Mouse (Mus musculus) heart, embryonic 11.5 days (tissue): Measurements from ENCODE around the gene Tmem177. TPM values are rescaled to one million over a fixed set of nuclear protein-coding genes. Genes with fewer than 3 reads are reported as not detected.
A peak's percentile ranks its signal among the peaks of the same experiment; 100 is the strongest.

Experiments
- ATAC-seq: fragments of 200-750 bp; cut with Nextera tagmentation; replicated peaks from 2 replicates; pipeline ENCODE4 v1.8.0; 2017; ENCODE audit warnings: moderate library complexity; ENCODE audit not compliant: insufficient number of reproducible peaks, low FRiP score, low TSS enrichment
- H3K27ac ChIP-seq: fragments of 300-500 bp; sonication (generic); 2 replicates; pipeline ENCODE4 v1.5.1; 2014; ENCODE audit warnings: mild to moderate bottlenecking, low read depth, low read length
- H3K27me3 ChIP-seq: fragments of 300-500 bp; sonication (generic); 2 replicates; pipeline ENCODE4 v1.6.1; 2014; ENCODE audit warnings: mild to moderate bottlenecking, low read length, mixed read lengths; ENCODE audit not compliant: control insufficient read depth, insufficient read depth
- H3K36me3 ChIP-seq: fragments of 300-500 bp; sonication (generic); 2 replicates; pipeline ENCODE4 v1.6.1; 2014; ENCODE audit warnings: mild to moderate bottlenecking, low read length, moderate library complexity, mixed read lengths; ENCODE audit not compliant: control insufficient read depth, insufficient read depth
- H3K4me1 ChIP-seq: fragments of 300-500 bp; sonication (generic); 2 replicates; pipeline ENCODE4 v1.6.1; 2014; ENCODE audit warnings: low read length; ENCODE audit not compliant: control insufficient read depth, insufficient read depth
- H3K4me2 ChIP-seq: fragments of 300-500 bp; sonication (generic); 2 replicates; pipeline ENCODE4 v1.6.1; 2014; ENCODE audit warnings: mild to moderate bottlenecking, moderate library complexity
- H3K4me3 ChIP-seq: fragments of 300-500 bp; sonication (generic); 2 replicates; pipeline ENCODE4 v1.5.1; 2014; ENCODE audit warnings: low read depth, low read length
- H3K9ac ChIP-seq: fragments of 300-500 bp; sonication (generic); 2 replicates; pipeline ENCODE4 v1.6.1; 2014; ENCODE audit warnings: mild to moderate bottlenecking, low read depth, low read length, moderate library complexity
- H3K9me3 ChIP-seq: fragments of 300-500 bp; sonication (generic); replicated peaks from 2 replicates; pipeline ENCODE4 v1.6.1; 2016; ENCODE audit warnings: low read length; ENCODE audit not compliant: control insufficient read depth
- WGBS: fragments of 180-500 bp; shearing (Covaris S2); extraction: QIAGEN DNeasy Blood & Tissue Kit; methylation state at CpG from one replicate; pipeline ENCODE4 v1.1.7; 2014; ENCODE audit not compliant: insufficient replicate concordance; 5-methylcytosine and 5-hydroxymethylcytosine counted together
- polyA plus RNA-seq: library from polyadenylated mRNA; unstranded; fragments of >200 nt; fragmentation: Nextera tagmentation; extraction: Ambion mirVana; gene quantifications from 2 replicates; pipeline ENCODE4 v1.2.1, GENCODE M21; 2014

Tmem177 gene
- polyA plus RNA-seq = 6.3 and 6.4 TPM in 2 replicates

- Histone ChIP-seq H3K27ac (0 out of 2 replicates have a peak within 1 kb of the TSS, but pooled peaks have one; percentile 41), H3K9ac (peak within 1 kb of the TSS; percentile 74), H3K9me3 (no peaks in the 10 kb centered on the region), H3K4me3 (peak within 1 kb of the TSS; percentile 63), H3K27me3 (no peaks in the 10 kb centered on the region), H3K4me2 (peak within 1 kb of the TSS; percentile 70), H3K36me3 (peaks cover 12% of the 10 kb centered on the region), H3K4me1 (no peaks in the 10 kb centered on the region)
- peak; percentile 94 for ATAC-seq
- 9% methylated on average over 42 of the region's 42 CpGs for WGBS
Observed at GRCm38 (mm10) chr1:119912953-119913814, at the start of gene Tmem177. Gene Tmem177 (minus strand): TSS chr1:119913208.

- WGBS = 50% methylated on average over 7 of the region's 7 CpGs
- ATAC-seq = no peak
- H3K27ac ChIP-seq = no peak overlapping the region
Observed at GRCm38 (mm10) chr1:119959920-119960319, 46.9 kb upstream of the Tmem177 start.

GRCm38 (mm10) chr1:119959464-119959863, 46.5 kb upstream of the Tmem177 start:
- Histone ChIP-seq H3K9me3 (no peaks in the 10 kb centered on the region), H3K27ac (no peak overlapping the region), H3K36me3 (no peaks in the 10 kb centered on the region), H3K9ac (no peak overlapping the region), H3K27me3 (no peaks in the 10 kb centered on the region), H3K4me2 (no peak overlapping the region), H3K4me3 (no peak overlapping the region), H3K4me1 (no peaks in the 10 kb centered on the region)
- 89% methylated on average over 4 of the region's 4 CpGs for WGBS
- ATAC-seq = no peak

More at GRCm38 (mm10) chr1:119959920-119960319, 46.9 kb upstream of the Tmem177 start:
- no peaks in the 10 kb centered on the region for H3K9me3 ChIP-seq
- no peaks in the 10 kb centered on the region for H3K27me3 ChIP-seq
- no peaks in the 10 kb centered on the region for H3K36me3 ChIP-seq
- H3K4me3 ChIP-seq = no peak overlapping the region
- H3K4me2 ChIP-seq = no peak overlapping the region
- no peak overlapping the region for H3K9ac ChIP-seq
- no peaks in the 10 kb centered on the region for H3K4me1 ChIP-seq

- H3K9ac ChIP-seq = no peak overlapping the region
- no peak for ATAC-seq
- H3K4me3 ChIP-seq = no peak overlapping the region
- H3K36me3 ChIP-seq = no peaks in the 10 kb centered on the region
- 63% methylated on average over 9 of the region's 9 CpGs for WGBS
- H3K27me3 ChIP-seq = no peaks in the 10 kb centered on the region
- no peaks in the 10 kb centered on the region for H3K9me3 ChIP-seq
- H3K27ac ChIP-seq = no peak overlapping the region
- H3K4me2 ChIP-seq = no peak overlapping the region
- H3K4me1 ChIP-seq = no peaks in the 10 kb centered on the region
Observed at GRCm38 (mm10) chr1:119957716-119958222, 44.8 kb upstream of the Tmem177 start.

- Histone ChIP-seq H3K36me3 (no peaks in the 10 kb centered on the region), H3K27ac (no peak overlapping the region), H3K27me3 (no peaks in the 10 kb centered on the region), H3K9me3 (no peaks in the 10 kb centered on the region), H3K4me2 (no peak overlapping the region), H3K4me1 (no peaks in the 10 kb centered on the region), H3K9ac (no peak overlapping the region), H3K4me3 (no peak overlapping the region)
- no peak for ATAC-seq
- 77% methylated on average over 2 of the region's 2 CpGs for WGBS
Observed at GRCm38 (mm10) chr1:119954680-119955079, 41.7 kb upstream of the Tmem177 start.

GRCm38 (mm10) chr1:119953456-119953855, 40.4 kb upstream of the Tmem177 start:
- Histone ChIP-seq H3K9ac (no peak overlapping the region), H3K4me1 (no peaks in the 10 kb centered on the region), H3K4me3 (no peak overlapping the region), H3K27ac (no peak overlapping the region), H3K4me2 (no peak overlapping the region), H3K27me3 (no peaks in the 10 kb centered on the region), H3K36me3 (no peaks in the 10 kb centered on the region), H3K9me3 (no peaks in the 10 kb centered on the region)
- WGBS = 81% methylated on average over 9 of the region's 9 CpGs
- no peak for ATAC-seq

- H3K27ac ChIP-seq = no peak overlapping the region
- H3K27me3 ChIP-seq = no peaks in the 10 kb centered on the region
- H3K4me2 ChIP-seq = no peak overlapping the region
- no peaks in the 10 kb centered on the region for H3K9me3 ChIP-seq
- H3K9ac ChIP-seq = no peak overlapping the region
- no peak for ATAC-seq
- WGBS = 89% methylated on average over 8 of the region's 8 CpGs
- H3K4me3 ChIP-seq = no peak overlapping the region
- no peaks in the 10 kb centered on the region for H3K4me1 ChIP-seq
- H3K36me3 ChIP-seq = no peaks in the 10 kb centered on the region
Observed at GRCm38 (mm10) chr1:119950086-119950485, 37.1 kb upstream of the Tmem177 start.

- H3K4me3 ChIP-seq = no peak overlapping the region
- no peak overlapping the region for H3K4me2 ChIP-seq
- H3K36me3 ChIP-seq = no peaks in the 10 kb centered on the region
- H3K27me3 ChIP-seq = no peaks in the 10 kb centered on the region
- WGBS = 29% methylated on average over 7 of the region's 7 CpGs
- no peak overlapping the region for H3K27ac ChIP-seq
- no peaks in the 10 kb centered on the region for H3K4me1 ChIP-seq
- H3K9me3 ChIP-seq = no peaks in the 10 kb centered on the region
- no peak overlapping the region for H3K9ac ChIP-seq
- ATAC-seq = no peak
Observed at GRCm38 (mm10) chr1:119936861-119937260, 23.9 kb upstream of the Tmem177 start.
